In genomic region chr2:25654502-25654901, GRCm38 (mm10) we compare ENCODE assay signal across 34 mouse cellular contexts. TPM values are rescaled to one million over a fixed set of nuclear protein-coding genes. Genes with fewer than 3 reads are reported as not detected.
A peak's percentile ranks its signal among the peaks of the same experiment; 100 is the strongest.
DNase-seq lines count a peak whose midpoint lies in the region; ATAC-seq and TF ChIP-seq lines count a peak whose summit lies in the region.
"Had no signal": no experiment of that assay in that cellular context is flagged by ENCODE, and none has a peak within 500 bp of the region (broad histone marks: within the 10 kb centered on the region; RNA-seq: fewer than 3 reads in every experiment).

No protein-coding gene starts in this region.

- H3K9ac ChIP-seq in lung, embryonic 16.5 days (ENCODE audit: low read length): no peak overlapping the region
- H3K9ac ChIP-seq: intestine, embryonic 15.5 days; limb, embryonic 13.5 days; liver, embryonic 12.5 days; neural tube, embryonic 13.5 days had no signal

- H3K9me3 ChIP-seq in lung, embryonic 16.5 days (ENCODE audit: control insufficient read depth, low read length): no peaks in the 10 kb centered on the region
- H3K9me3 ChIP-seq: forebrain, embryonic 10.5 days; intestine, embryonic 15.5 days; limb, embryonic 13.5 days; liver, embryonic 12.5 days; midbrain, embryonic 10.5 days; neural tube, embryonic 13.5 days had no signal

- H3K36me3 ChIP-seq in lung, embryonic 16.5 days (ENCODE audit: control insufficient read depth, insufficient read depth, low read length): no peaks in the 10 kb centered on the region
- H3K36me3 ChIP-seq: forebrain, embryonic 10.5 days; intestine, embryonic 15.5 days; limb, embryonic 13.5 days; liver, embryonic 12.5 days; midbrain, embryonic 10.5 days; neural tube, embryonic 13.5 days had no signal

- intact Hi-C loops in gastrocnemius, adult 2 months (cut with DNase I): no loop called here
- intact Hi-C loops in gastrocnemius, postnatal 36 days (cut with DNase I): no loop called here

- H3K27me3 ChIP-seq in lung, embryonic 16.5 days (ENCODE audit: control insufficient read depth, insufficient read depth, low read depth, low read length): no peaks in the 10 kb centered on the region
- H3K27me3 ChIP-seq: intestine, embryonic 15.5 days; limb, embryonic 13.5 days; neural tube, embryonic 13.5 days had no signal

- H3K27ac ChIP-seq in gastrocnemius, adult 2 months: no peak overlapping the region
- H3K27ac ChIP-seq in lung, embryonic 16.5 days (ENCODE audit: low read length): peak overlapping the region; percentile 34; the same call in 1 of the 2 replicates
- H3K27ac ChIP-seq: forebrain, embryonic 10.5 days; intestine, embryonic 15.5 days; limb, embryonic 13.5 days; liver, embryonic 12.5 days; macrophage; midbrain, embryonic 10.5 days; neural tube, embryonic 13.5 days had no signal

- no peak overlapping the region for H3K4me2 ChIP-seq in lung, embryonic 16.5 days (ENCODE audit: low read depth, low read length)
- H3K4me2 ChIP-seq: heart, embryonic 11.5 days; intestine, embryonic 15.5 days; limb, embryonic 13.5 days; liver, embryonic 12.5 days; neural tube, embryonic 13.5 days had no signal

- H3K4me3 ChIP-seq in gastrocnemius, adult 2 months: no peak overlapping the region
- no peak overlapping the region for H3K4me3 ChIP-seq in lung, embryonic 16.5 days (ENCODE audit: low read length)
- H3K4me3 ChIP-seq: forebrain, embryonic 10.5 days; intestine, embryonic 15.5 days; limb, embryonic 13.5 days; liver, embryonic 12.5 days; midbrain, embryonic 10.5 days; myocyte; neural tube, embryonic 13.5 days had no signal

- H3K4me1 ChIP-seq in lung, embryonic 16.5 days (replicated peaks; ENCODE audit: control insufficient read depth, insufficient read depth, low read length): peaks cover 6% of the 10 kb centered on the region; the same call in 1 of the 2 replicates
- H3K4me1 ChIP-seq: forebrain, embryonic 10.5 days; intestine, embryonic 15.5 days; limb, embryonic 13.5 days; liver, embryonic 12.5 days; midbrain, embryonic 10.5 days; neural tube, embryonic 13.5 days had no signal

- no peak for TF ChIP-seq CTCF in gastrocnemius, adult 2 months (IDR thresholded peaks at IDR 0.05)

- peak; percentile 62; the same call in 1 of the 2 replicates for ATAC-seq in lung, embryonic 16.5 days (ENCODE audit: low read depth)
- ATAC-seq: CD4-positive, CD25-positive, alpha-beta regulatory T cell, adult 4 months; forebrain, embryonic 16.5 days; hindbrain, embryonic 16.5 days; intestine, embryonic 15.5 days; liver, embryonic 12.5 days; midbrain, embryonic 16.5 days had no signal

- 43% methylated on average over 1 of the region's 1 CpGs for WGBS in lung, embryonic 16.5 days

- peak; percentile 47 for DNase-seq in gastrocnemius, adult 2 months
- DNase-seq in gastrocnemius, postnatal 36 days: no peak
- DNase-seq in lung, postnatal 4 days: no peak
- peak; percentile 4 for DNase-seq in embryo, embryonic 11 days
- DNase-seq in mesoderm, embryonic 11.5 days (ENCODE audit: low read depth, low spot score): peak; percentile 22
- DNase-seq in frontal cortex, postnatal 25 days (ENCODE audit: low spot score in 2 of 2): no peak
- DNase-seq: adrenal gland, postnatal 36 days; cerebellum, adult 11 months; cerebellum, adult 9-11 months; kidney, adult 8-10 months; kidney, postnatal 36 days; layer of hippocampus, adult 9-11 months had no signal

RNA-seq across cellular contexts. Expression of gene Lcn8, which starts 1.6 kb away (rescaled TPM):
- total RNA-seq in gastrocnemius, adult 2 months (2021): 1 to 10 TPM; 3.3 to 5.1 TPM
- total RNA-seq in gastrocnemius, postnatal 36 days (2021): 10 to 100 TPM; 12.7 to 13.6 TPM
- polyA plus RNA-seq in lung, embryonic 16.5 days (2015; fragmentation: Nextera tagmentation; extraction: Ambion mirVana): 0.33 TPM in 1 of 2 replicates, not detected in the other
- total RNA-seq: adrenal gland, postnatal 36 days; hematopoietic stem cell, adult 5-6 weeks; left cerebral cortex, adult 18-20 months; left cerebral cortex, postnatal 25 days had no signal
- polyA plus RNA-seq: CD4-positive, CD25-positive, alpha-beta regulatory T cell, adult 4 months; cortical plate, adult 2 months; forebrain, embryonic 10.5 days; forebrain, embryonic 16.5 days; heart, embryonic 11.5 days; heart, postnatal 0 days; hindbrain, embryonic 16.5 days; intestine, embryonic 15.5 days; liver, embryonic 12.5 days; macrophage; midbrain, embryonic 10.5 days; midbrain, embryonic 16.5 days; myocyte; neural tube, embryonic 13.5 days; spleen, adult 2 months; testis, adult 2 months had no signal

RNA-seq across cellular contexts. Expression of gene Lcn5, which starts 3.2 kb away (rescaled TPM):
- total RNA-seq in gastrocnemius, adult 2 months (2021): not detected
- not detected for total RNA-seq in gastrocnemius, postnatal 36 days (2021)
- polyA plus RNA-seq in lung, embryonic 16.5 days (2015; fragmentation: Nextera tagmentation; extraction: Ambion mirVana): not detected in 2 replicates
- total RNA-seq: adrenal gland, postnatal 36 days; gastrocnemius, postnatal 4 days; hematopoietic stem cell, adult 5-6 weeks; left cerebral cortex, adult 18-20 months; left cerebral cortex, postnatal 25 days had no signal
- polyA plus RNA-seq: CD4-positive, CD25-positive, alpha-beta regulatory T cell, adult 4 months; cortical plate, adult 2 months; forebrain, embryonic 10.5 days; forebrain, embryonic 16.5 days; heart, embryonic 11.5 days; heart, postnatal 0 days; hindbrain, embryonic 16.5 days; intestine, embryonic 15.5 days; limb, embryonic 13.5 days; liver, embryonic 12.5 days; macrophage; midbrain, embryonic 10.5 days; midbrain, embryonic 16.5 days; myocyte; neural tube, embryonic 13.5 days; spleen, adult 2 months; testis, adult 2 months had no signal

RNA-seq across cellular contexts. Expression of gene Lcn6, which starts 22.1 kb away (rescaled TPM):
- not detected for total RNA-seq in gastrocnemius, adult 2 months (2021)
- total RNA-seq in gastrocnemius, postnatal 36 days (2021): not detected
- polyA plus RNA-seq in lung, embryonic 16.5 days (2015; fragmentation: Nextera tagmentation; extraction: Ambion mirVana): not detected in 2 replicates
- total RNA-seq: adrenal gland, postnatal 36 days; gastrocnemius, postnatal 4 days; hematopoietic stem cell, adult 5-6 weeks; left cerebral cortex, adult 18-20 months; left cerebral cortex, postnatal 25 days had no signal
- polyA plus RNA-seq: CD4-positive, CD25-positive, alpha-beta regulatory T cell, adult 4 months; cortical plate, adult 2 months; forebrain, embryonic 10.5 days; forebrain, embryonic 16.5 days; heart, embryonic 11.5 days; heart, postnatal 0 days; hindbrain, embryonic 16.5 days; intestine, embryonic 15.5 days; limb, embryonic 13.5 days; liver, embryonic 12.5 days; macrophage; midbrain, embryonic 10.5 days; midbrain, embryonic 16.5 days; myocyte; neural tube, embryonic 13.5 days; spleen, adult 2 months; testis, adult 2 months had no signal

RNA-seq across cellular contexts. Expression of gene Fcna, which starts 26.7 kb away (rescaled TPM):
- 1 to 10 TPM; 1.8 to 5.3 TPM for total RNA-seq in gastrocnemius, adult 2 months (2021)
- 1 to 10 TPM; 2.3 to 3.3 TPM for total RNA-seq in gastrocnemius, postnatal 36 days (2021)
- polyA plus RNA-seq in lung, embryonic 16.5 days (2015; fragmentation: Nextera tagmentation; extraction: Ambion mirVana): 3.5 and 10.6 TPM in 2 replicates
- total RNA-seq: hematopoietic stem cell, adult 5-6 weeks had no signal

RNA-seq across cellular contexts. Expression of gene Lcn10, which starts 28.0 kb away (rescaled TPM):
- total RNA-seq in gastrocnemius, adult 2 months (2021): not detected
- not detected for total RNA-seq in gastrocnemius, postnatal 36 days (2021)
- not detected in 2 replicates for polyA plus RNA-seq in lung, embryonic 16.5 days (2015; fragmentation: Nextera tagmentation; extraction: Ambion mirVana)
- total RNA-seq: adrenal gland, postnatal 36 days; gastrocnemius, postnatal 4 days; hematopoietic stem cell, adult 5-6 weeks; left cerebral cortex, adult 18-20 months; left cerebral cortex, postnatal 25 days had no signal
- polyA plus RNA-seq: cortical plate, adult 2 months; forebrain, embryonic 10.5 days; forebrain, embryonic 16.5 days; heart, embryonic 11.5 days; heart, postnatal 0 days; hindbrain, embryonic 16.5 days; intestine, embryonic 15.5 days; limb, embryonic 13.5 days; liver, embryonic 12.5 days; macrophage; midbrain, embryonic 10.5 days; midbrain, embryonic 16.5 days; myocyte; neural tube, embryonic 13.5 days; spleen, adult 2 months; testis, adult 2 months had no signal

Comparison
In these comparisons a context has a peak if more than half of its experiments do, and no peak if none do; other contexts are left out.
1. DNase-seq: peak in gastrocnemius, adult 2 months (single experiment), embryo, embryonic 11 days (single experiment) and mesoderm, embryonic 11.5 days (single experiment); none in gastrocnemius, postnatal 36 days (0 of 2), lung, postnatal 4 days (0 of 2) and frontal cortex, postnatal 25 days (0 of 2).